8 mouse cellular contexts compared by ENCODE assay signal in genomic region chr1:62696983-62697341, GRCm38 (mm10). TPM values are rescaled to one million over a fixed set of nuclear protein-coding genes. Genes with fewer than 3 reads are reported as not detected.
DNase-seq lines count a peak whose midpoint lies in the region; ATAC-seq and TF ChIP-seq lines count a peak whose summit lies in the region.

No protein-coding gene starts in this region.

- H3K9ac ChIP-seq in liver, adult 2 months (ENCODE audit: low read depth, low read length), result no peak overlapping the region
- H3K9ac ChIP-seq in embryonic facial prominence, embryonic 14.5 days (ENCODE audit: low read depth, low read length), result no peak overlapping the region
- H3K9ac ChIP-seq in intestine, embryonic 14.5 days (ENCODE audit: low read length), result no peak overlapping the region

- H3K4me2 ChIP-seq in embryonic facial prominence, embryonic 14.5 days (ENCODE audit: low read depth, low read length), result peak overlapping the region; percentile 29
- H3K4me2 ChIP-seq in intestine, embryonic 14.5 days (ENCODE audit: low read length), result peak overlapping the region; percentile 31

- H3K4me3 ChIP-seq in liver, adult 2 months (ENCODE audit: insufficient read depth, low read depth, low read length), result no peak overlapping the region
- no peak overlapping the region for H3K4me3 ChIP-seq in embryonic facial prominence, embryonic 14.5 days (ENCODE audit: low read depth, low read length)
- H3K4me3 ChIP-seq in intestine, embryonic 14.5 days (ENCODE audit: low read depth, low read length), result no peak overlapping the region

- peak; percentile 68; the same call in 1 of the 2 replicates for ATAC-seq in embryonic facial prominence, embryonic 14.5 days (ENCODE audit: low read depth)
- ATAC-seq in intestine, embryonic 14.5 days (replicated peaks; ENCODE audit: low FRiP score, low TSS enrichment, low read depth), result no peak

- H3K4me1 ChIP-seq in liver, adult 2 months (ENCODE audit: control insufficient read depth, insufficient read depth, low read length), result peaks cover 3% of the 10 kb centered on the region; the same call in 1 of the 2 replicates
- peaks cover 11% of the 10 kb centered on the region for H3K4me1 ChIP-seq in embryonic facial prominence, embryonic 14.5 days (ENCODE audit: control insufficient read depth, insufficient read depth, low read length)
- peaks cover 27% of the 10 kb centered on the region for H3K4me1 ChIP-seq in intestine, embryonic 14.5 days (replicated peaks; ENCODE audit: control insufficient read depth, insufficient read depth, low read length)

- no peak overlapping the region for H3K27ac ChIP-seq in liver, adult 2 months (replicated peaks; ENCODE audit: insufficient read depth, low read depth, low read length)
- H3K27ac ChIP-seq in embryonic facial prominence, embryonic 14.5 days (replicated peaks; ENCODE audit: low read depth, low read length), result no peak overlapping the region
- H3K27ac ChIP-seq in intestine, embryonic 14.5 days (ENCODE audit: low read depth), result no peak overlapping the region

- no peaks in the 10 kb centered on the region for H3K36me3 ChIP-seq in liver, adult 2 months (ENCODE audit: control insufficient read depth, insufficient read depth, low read length)
- H3K36me3 ChIP-seq in embryonic facial prominence, embryonic 14.5 days (ENCODE audit: control insufficient read depth, insufficient read depth, low read length), result no peaks in the 10 kb centered on the region
- H3K36me3 ChIP-seq in intestine, embryonic 14.5 days (ENCODE audit: control insufficient read depth, insufficient read depth, low read length), result no peaks in the 10 kb centered on the region

- peak; percentile 52 for TF ChIP-seq CTCF in liver, adult 2 months (IDR thresholded peaks at IDR 0.05; ENCODE audit: low read depth, low read length)

- H3K27me3 ChIP-seq in liver, adult 2 months (ENCODE audit: control insufficient read depth, insufficient read depth, low read length), result no peaks in the 10 kb centered on the region
- H3K27me3 ChIP-seq in embryonic facial prominence, embryonic 14.5 days (replicated peaks; ENCODE audit: control insufficient read depth, insufficient read depth, low read length), result peaks cover 4% of the 10 kb centered on the region; the same call in 1 of the 2 replicates
- H3K27me3 ChIP-seq in intestine, embryonic 14.5 days (replicated peaks; ENCODE audit: control insufficient read depth, insufficient read depth, low read length), result no peaks in the 10 kb centered on the region

- no peak for TF ChIP-seq POLR2A in liver, adult 2 months (IDR thresholded peaks at IDR 0.05; ENCODE audit: extremely low read depth, insufficient read depth, low read length)

- 10% methylated on average over 9 of the region's 9 CpGs for WGBS in liver, adult 2 months
- WGBS in embryonic facial prominence, embryonic 14.5 days, result 10% methylated on average over 9 of the region's 9 CpGs
- 15% methylated on average over 9 of the region's 9 CpGs for WGBS in intestine, embryonic 14.5 days

- peak; percentile 51 for DNase-seq in liver, adult 2 months (ENCODE audit: extremely low read depth, low read depth, low spot score)
- no peak for DNase-seq in liver
- DNase-seq in embryonic facial prominence, embryonic 14.5 days (ENCODE audit: low spot score), result peak; percentile 88
- DNase-seq in intestine, embryonic 14.5 days (ENCODE audit: low spot score), result peak; percentile 65
- DNase-seq in lung, postnatal 14 days, result peak; percentile 61
- no peak for DNase-seq in thymus, postnatal 10 days (ENCODE audit: low spot score in 2 of 2)
- no peak for DNase-seq in gastrocnemius, postnatal 10 days
- no peak for DNase-seq in spleen, postnatal 10 days (ENCODE audit: low spot score in 2 of 2)

- H3K9me3 ChIP-seq in embryonic facial prominence, embryonic 14.5 days (ENCODE audit: control insufficient read depth, low read length), result no peaks in the 10 kb centered on the region
- H3K9me3 ChIP-seq in intestine, embryonic 14.5 days (ENCODE audit: control insufficient read depth, low read length), result no peaks in the 10 kb centered on the region

- no peaks in the 10 kb centered on the region for H3K79me2 ChIP-seq in liver, adult 2 months (ENCODE audit: control insufficient read depth, insufficient read depth, low read length)

RNA-seq across cellular contexts. Expression of gene Nrp2, which starts 6.1 kb away (rescaled TPM):
- total RNA-seq in liver, adult 2 months (2014; rRNA removed), result 8.3 and 11.4 TPM in 2 replicates
- polyA plus RNA-seq in liver, adult 2 months (2012; rRNA removed), result 3.2 and 3.3 TPM in 2 replicates
- 41.6 and 42.1 TPM in 2 replicates for polyA plus RNA-seq in embryonic facial prominence, embryonic 14.5 days (2014; fragmentation: Nextera tagmentation; extraction: Ambion mirVana)
- 43.8 and 44.0 TPM in 2 replicates for polyA plus RNA-seq in intestine, embryonic 14.5 days (2014; fragmentation: Nextera tagmentation; extraction: Ambion mirVana)
- total RNA-seq in gastrocnemius, postnatal 10 days (2021), result 10 to 100 TPM; 16.1 to 30.9 TPM

Comparison
In these comparisons a context has a peak if more than half of its experiments do, and no peak if none do; other contexts are left out.
1. DNase-seq: peak in liver, adult 2 months (single experiment), embryonic facial prominence, embryonic 14.5 days (single experiment), intestine, embryonic 14.5 days (single experiment) and lung, postnatal 14 days (single experiment); none in liver (single experiment), thymus, postnatal 10 days (0 of 2), gastrocnemius, postnatal 10 days (single experiment) and spleen, postnatal 10 days (0 of 2).